Mouse (Mus musculus) lung, adult 2 months (tissue): ENCODE data around the gene Eri3.

Experiments
- CTCF ChIP-seq: fragments of 200-500 bp; IDR thresholded peaks from 2 replicates; pipeline ENCODE4 v1.5.1; 2011; ENCODE audit warnings: mild to moderate bottlenecking, low read length, control low read depth; ENCODE audit not compliant: insufficient read depth
- POLR2A ChIP-seq: fragments of 200-500 bp; IDR thresholded peaks from 2 replicates; pipeline ENCODE4 v1.6.1; 2011; ENCODE audit warnings: low read depth, mild to moderate bottlenecking, control low read depth, low read length, borderline replicate concordance; ENCODE audit errors: extremely low read depth

DNA sequence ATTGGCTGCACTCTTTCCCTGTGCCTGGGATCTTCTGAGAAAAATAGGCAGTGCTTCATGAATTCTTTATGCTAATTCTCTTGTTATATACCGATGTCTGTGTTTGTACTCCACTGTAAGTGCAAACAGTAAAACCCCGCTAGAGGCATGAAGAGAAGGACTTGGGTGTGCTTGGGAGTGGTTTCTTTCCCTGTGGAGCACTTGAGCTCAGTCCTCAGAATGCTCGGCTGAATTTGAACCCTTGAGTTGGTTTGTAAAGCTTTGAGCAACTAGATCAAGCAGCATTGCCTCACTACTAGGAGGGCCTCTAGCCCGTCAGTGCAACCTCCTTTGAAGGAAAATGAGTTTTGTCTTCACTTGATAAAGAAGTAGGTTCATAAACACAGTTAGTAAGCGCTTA, 42.0 kb downstream of the Eri3 start:
- TF ChIP-seq CTCF (no peak), POLR2A (no peak)
